Mouse (Mus musculus): ENCODE measurements around the gene Ankrd44. TPM values are rescaled to one million over a fixed set of nuclear protein-coding genes. Genes with fewer than 3 reads are reported as not detected.

The Ankrd44 gene
- total RNA-seq, 2 experiments from 2014 or later: 17.5 to 19.2 TPM

GRCm38 (mm10) chr1:54856502-54856901, 69.7 kb downstream of the Ankrd44 start:
- no peak for ATAC-seq (replicated peaks; ENCODE audit: low FRiP score, low TSS enrichment, poor library complexity, severe bottlenecking)

- peak; percentile 63 for ATAC-seq (replicated peaks; ENCODE audit: low FRiP score, low TSS enrichment, poor library complexity, severe bottlenecking)
Measured at GRCm38 (mm10) chr1:54855970-54856369, 70.2 kb downstream of the Ankrd44 start.

- no peak for ATAC-seq (replicated peaks; ENCODE audit: low FRiP score, low TSS enrichment, poor library complexity, severe bottlenecking)
Measured at GRCm38 (mm10) chr1:54854388-54854787, 71.8 kb downstream of the Ankrd44 start.

GRCm38 (mm10) chr1:54853311-54854000, 72.7 kb downstream of the Ankrd44 start:
- no peak for ATAC-seq (replicated peaks; ENCODE audit: low FRiP score, low TSS enrichment, poor library complexity, severe bottlenecking)

- no peak for ATAC-seq (replicated peaks; ENCODE audit: low FRiP score, low TSS enrichment, poor library complexity, severe bottlenecking)
Measured at GRCm38 (mm10) chr1:54851610-54852009, 74.6 kb downstream of the Ankrd44 start.

- ATAC-seq (replicated peaks; ENCODE audit: low FRiP score, low TSS enrichment, poor library complexity, severe bottlenecking): no peak
Measured at GRCm38 (mm10) chr1:54850077-54850476, 76.1 kb downstream of the Ankrd44 start.

- ATAC-seq (replicated peaks; ENCODE audit: low FRiP score, low TSS enrichment, poor library complexity, severe bottlenecking): no peak
Measured at GRCm38 (mm10) chr1:54847238-54847637, 78.9 kb downstream of the Ankrd44 start.

GRCm38 (mm10) chr1:54846346-54847000, 79.7 kb downstream of the Ankrd44 start:
- no peak for ATAC-seq (replicated peaks; ENCODE audit: low FRiP score, low TSS enrichment, poor library complexity, severe bottlenecking)

GRCm38 (mm10) chr1:54844361-54844760, 81.8 kb downstream of the Ankrd44 start:
- ATAC-seq (replicated peaks; ENCODE audit: low FRiP score, low TSS enrichment, poor library complexity, severe bottlenecking): no peak

- ATAC-seq (replicated peaks; ENCODE audit: low FRiP score, low TSS enrichment, poor library complexity, severe bottlenecking): no peak
Measured at GRCm38 (mm10) chr1:54842765-54843461, 83.3 kb downstream of the Ankrd44 start.

- 0 out of 2 replicates have a peak, but pooled peaks have one; percentile 34 for ATAC-seq (replicated peaks; ENCODE audit: low FRiP score, low TSS enrichment, poor library complexity, severe bottlenecking)
Measured at GRCm38 (mm10) chr1:54841788-54842187, 84.4 kb downstream of the Ankrd44 start.

GRCm38 (mm10) chr1:54840040-54840439, 86.1 kb downstream of the Ankrd44 start:
- ATAC-seq (replicated peaks; ENCODE audit: low FRiP score, low TSS enrichment, poor library complexity, severe bottlenecking): no peak

- no peak for ATAC-seq (replicated peaks; ENCODE audit: low FRiP score, low TSS enrichment, poor library complexity, severe bottlenecking)
Measured at GRCm38 (mm10) chr1:54838486-54838805, 87.7 kb downstream of the Ankrd44 start.

- no peak for ATAC-seq (replicated peaks; ENCODE audit: low FRiP score, low TSS enrichment, poor library complexity, severe bottlenecking)
Measured at GRCm38 (mm10) chr1:54837721-54838485, 88.3 kb downstream of the Ankrd44 start.

GRCm38 (mm10) chr1:54835661-54836205, 90.5 kb downstream of the Ankrd44 start:
- ATAC-seq (replicated peaks; ENCODE audit: low FRiP score, low TSS enrichment, poor library complexity, severe bottlenecking): no peak

GRCm38 (mm10) chr1:54833221-54833620, 93.0 kb downstream of the Ankrd44 start:
- no peak for ATAC-seq (replicated peaks; ENCODE audit: low FRiP score, low TSS enrichment, poor library complexity, severe bottlenecking)

- ATAC-seq (replicated peaks; ENCODE audit: low FRiP score, low TSS enrichment, poor library complexity, severe bottlenecking): no peak; the same call in 1 of the 2 replicates
Measured at GRCm38 (mm10) chr1:54832765-54833164, 93.4 kb downstream of the Ankrd44 start.

GRCm38 (mm10) chr1:54830223-54830622, 96.0 kb downstream of the Ankrd44 start:
- no peak for ATAC-seq (replicated peaks; ENCODE audit: low FRiP score, low TSS enrichment, poor library complexity, severe bottlenecking)

- ATAC-seq (replicated peaks; ENCODE audit: low FRiP score, low TSS enrichment, poor library complexity, severe bottlenecking): no peak
Measured at GRCm38 (mm10) chr1:54829681-54830213, 96.4 kb downstream of the Ankrd44 start.

Data from megakaryocyte-erythroid progenitor cell, adult 5-6 weeks (primary cell).